Mouse (Mus musculus): Measurements from ENCODE around the gene Tnip1.
"Not testable (repeated sequence)": the region's sequence is repeated elsewhere in the genome, so short reads cannot be mapped to it uniquely, and the experiment has no call there.

The Tnip1 gene

DNA sequence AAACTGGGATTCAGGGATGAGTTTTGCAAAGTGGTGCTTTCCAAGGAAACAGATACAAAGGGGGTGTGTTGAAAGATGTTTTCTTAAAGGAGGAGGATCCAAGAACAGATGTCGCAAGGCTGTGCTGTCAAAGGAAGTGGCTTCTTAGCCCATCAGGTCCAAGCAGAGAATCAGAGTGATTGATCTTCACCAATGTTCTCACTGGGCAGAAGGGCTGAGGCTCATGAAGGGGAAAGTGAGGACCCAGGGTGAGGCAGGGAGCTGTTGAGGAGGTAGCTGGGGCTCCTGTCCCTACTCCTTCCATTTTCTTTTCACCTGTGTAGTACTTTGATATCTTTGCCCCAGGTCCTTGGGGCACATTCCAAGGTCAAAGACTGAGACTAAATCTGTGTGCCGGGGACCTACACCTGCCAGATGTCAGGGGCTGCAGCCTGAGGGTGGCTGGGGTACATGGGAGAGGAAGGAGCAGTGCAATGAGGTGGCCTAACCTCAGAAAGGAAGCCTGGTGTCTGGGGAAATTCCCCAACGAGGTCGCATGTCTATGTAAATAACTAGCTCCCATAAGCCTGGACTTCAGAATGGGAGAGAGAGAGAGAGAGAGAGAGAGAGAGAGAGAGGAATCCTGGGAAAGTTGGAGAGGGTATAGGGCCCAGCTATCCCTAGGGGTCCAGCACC is 9.5 kb upstream of the Tnip1 start:
- no peak for DNase-seq (ENCODE audit: low spot score)

DNA sequence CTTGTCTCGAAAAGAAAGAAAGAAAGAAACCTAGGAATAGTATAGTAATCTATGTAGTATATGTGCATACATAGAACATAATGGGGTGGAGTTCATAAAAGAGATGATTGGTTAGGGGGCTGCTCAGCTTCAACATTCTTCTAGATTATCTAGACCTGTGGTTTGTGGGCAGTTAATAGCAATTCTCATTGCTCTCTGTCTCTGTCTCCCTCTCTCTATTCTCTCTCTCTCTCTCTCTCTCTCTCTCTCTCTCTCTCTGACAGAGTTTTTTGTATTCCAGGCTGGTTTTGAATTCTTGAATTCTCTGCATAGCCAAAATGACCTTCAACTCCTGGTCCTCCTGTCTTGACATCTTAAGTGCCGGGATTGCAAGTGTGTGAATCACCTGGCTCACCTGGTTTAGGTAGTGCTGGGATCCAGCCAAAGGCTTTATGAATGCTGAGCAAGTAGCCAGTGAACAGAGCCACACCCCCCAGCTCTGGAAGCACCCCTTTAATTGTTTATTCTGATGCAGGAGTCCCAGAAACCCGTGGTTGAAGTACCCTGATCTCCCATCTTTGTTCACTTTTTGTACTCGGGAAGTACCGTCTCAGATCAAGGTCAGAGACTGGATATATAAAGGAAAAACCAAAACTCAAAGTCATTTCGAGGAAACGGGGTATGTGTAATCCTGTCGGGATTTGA is 8.8 kb upstream of the Tnip1 start:
- no peak for DNase-seq (ENCODE audit: low spot score)

DNA sequence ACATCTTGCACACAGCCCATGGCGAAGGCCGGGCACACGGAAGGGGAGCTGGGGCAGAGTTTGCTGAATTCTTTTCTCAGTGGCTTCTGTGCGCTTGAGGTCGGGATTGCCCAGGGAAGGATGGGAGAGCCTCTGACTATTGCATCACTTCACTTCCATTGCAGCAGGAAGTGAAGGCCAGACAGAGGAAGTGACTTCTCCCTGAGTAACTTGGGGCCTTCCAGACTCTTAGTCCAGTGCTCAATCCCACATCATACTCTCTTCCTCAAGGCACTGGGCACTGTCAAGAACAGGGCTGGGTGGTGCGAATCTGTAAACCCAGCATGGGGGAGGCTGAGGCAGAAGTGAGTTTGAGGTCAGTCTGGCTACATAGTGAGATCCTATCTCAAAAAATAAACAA is 2.5 kb upstream of the Tnip1 start:
- DNase-seq (ENCODE audit: low spot score): no peak

DNA sequence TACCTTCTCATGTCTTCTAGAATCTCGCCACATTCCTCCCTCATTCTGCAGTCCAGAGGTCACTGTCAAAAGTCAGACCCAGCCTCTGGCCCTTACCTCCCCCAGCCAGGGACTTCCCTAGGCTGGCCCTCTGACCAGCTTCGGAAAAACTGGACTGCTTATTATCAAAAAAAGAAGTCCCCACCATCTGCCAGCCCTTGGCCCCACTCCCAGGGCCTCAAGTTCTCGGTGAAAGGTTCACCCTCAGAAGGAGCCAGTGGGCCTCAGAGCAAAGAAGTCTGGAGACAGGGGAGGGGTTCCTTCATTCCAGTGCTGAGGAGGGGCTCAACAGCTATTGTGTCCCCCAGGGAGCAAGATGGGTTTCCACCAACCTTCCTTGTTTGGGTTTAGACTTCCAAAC is 796 bp downstream of the Tnip1 start:
- no peak for DNase-seq (ENCODE audit: low spot score)

DNA sequence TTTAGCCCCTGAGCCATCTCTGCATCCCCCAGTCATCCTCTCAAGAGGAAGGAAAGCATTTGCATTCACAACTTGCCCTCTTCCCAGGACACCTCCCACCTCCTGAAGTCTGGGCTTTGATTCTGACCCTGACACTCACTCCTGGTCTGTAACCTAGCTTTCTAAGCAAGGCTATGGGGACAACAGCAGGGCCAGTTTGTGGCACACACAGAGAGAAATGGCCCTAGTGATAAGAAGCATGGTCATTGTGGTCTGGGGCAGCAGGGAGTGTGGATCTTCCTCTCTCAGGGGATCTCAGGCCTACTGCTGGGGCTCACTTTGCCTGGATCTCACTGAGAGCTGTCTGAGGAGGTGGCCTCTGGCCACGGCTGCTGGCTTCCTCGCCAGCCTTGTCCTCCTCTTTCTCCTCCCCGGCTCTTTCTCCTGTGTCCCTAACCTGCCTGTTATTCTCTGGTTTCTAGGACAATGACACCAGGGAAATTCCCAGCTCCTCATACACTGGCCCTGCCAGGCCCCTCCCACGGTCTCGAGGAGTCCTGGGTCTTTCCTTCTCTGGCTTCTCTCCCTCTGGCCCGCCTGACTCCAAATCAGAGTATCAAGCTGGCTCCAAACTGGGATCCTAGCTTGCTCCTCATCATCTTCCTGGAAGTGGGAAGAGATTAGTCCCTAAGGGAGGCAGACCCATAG is 1.4 kb downstream of the Tnip1 start:
- no peak for DNase-seq (ENCODE audit: low spot score)

DNA sequence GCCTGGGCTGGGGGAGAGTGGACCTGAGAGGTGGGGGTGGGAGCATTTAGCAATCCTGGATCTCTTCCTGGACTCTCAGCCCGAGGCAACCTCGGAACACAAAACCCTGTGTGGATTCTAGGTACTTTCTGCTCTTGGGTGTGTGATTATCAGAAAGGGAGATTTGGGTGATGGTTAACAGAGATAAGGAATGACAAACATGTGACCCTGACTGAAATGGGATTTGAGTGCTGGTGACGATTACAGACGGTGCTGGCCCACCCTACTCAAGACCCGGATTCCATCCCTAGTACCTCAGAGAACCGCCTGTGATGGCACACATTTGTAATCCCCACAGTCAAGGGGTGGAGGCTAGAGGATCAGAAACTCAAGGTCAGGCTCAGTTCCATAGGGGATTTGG is 2.5 kb downstream of the Tnip1 start:
- no peak for DNase-seq (ENCODE audit: low spot score)

GRCm38 (mm10) chr11:54958571-54959073 is 4.1 kb downstream of the Tnip1 start:
- no peak for DNase-seq (ENCODE audit: low spot score)

DNA sequence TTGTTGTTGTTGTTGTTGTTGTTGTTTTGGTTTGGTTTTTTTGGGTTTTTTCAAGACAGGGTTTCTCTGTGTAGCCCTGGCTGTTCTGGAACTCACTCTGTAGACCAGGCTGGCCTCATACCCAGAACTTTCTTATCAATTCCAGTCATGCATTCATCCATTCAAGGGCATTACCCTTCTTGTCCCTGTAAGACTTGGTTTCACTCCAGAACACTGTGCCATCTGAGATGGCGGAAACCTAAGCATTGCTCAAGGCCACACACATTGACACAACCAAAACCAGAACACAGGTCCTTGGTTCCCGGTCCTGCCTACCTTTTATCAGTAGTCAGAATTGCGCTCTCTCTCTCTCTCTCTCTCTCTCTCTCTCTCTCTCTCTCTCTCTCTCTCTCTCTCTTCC is 5.0 kb downstream of the Tnip1 start:
- not testable (repeated sequence) for DNase-seq (ENCODE audit: low spot score)

GRCm38 (mm10) chr11:54956912-54957311 is 5.8 kb downstream of the Tnip1 start:
- DNase-seq (ENCODE audit: low spot score): no peak

GRCm38 (mm10) chr11:54955735-54956480 is 6.8 kb downstream of the Tnip1 start:
- peak; percentile 96 for DNase-seq (ENCODE audit: low spot score)

DNA sequence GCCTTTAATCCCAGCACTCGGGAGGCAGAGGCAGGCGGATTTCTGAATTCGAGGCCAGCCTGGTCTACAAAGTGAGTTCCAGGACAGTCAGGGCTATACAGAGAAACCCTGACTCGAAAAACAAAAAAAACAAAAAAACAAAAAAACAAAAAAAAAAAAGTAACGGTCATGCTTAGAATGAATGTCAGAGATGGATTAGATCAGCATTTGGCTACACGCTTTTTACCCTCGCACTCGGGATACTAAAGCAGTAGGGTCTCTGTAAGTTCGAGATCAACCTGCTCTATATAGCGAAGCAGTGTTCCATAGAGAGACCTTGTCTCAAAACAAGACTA is 7.3 kb downstream of the Tnip1 start:
- not testable (repeated sequence) for DNase-seq (ENCODE audit: low spot score)

GRCm38 (mm10) chr11:54954716-54955115 is 8.0 kb downstream of the Tnip1 start:
- no peak for DNase-seq (ENCODE audit: low spot score)

- peak; percentile 68 for DNase-seq (ENCODE audit: low spot score)
Measured at GRCm38 (mm10) chr11:54953993-54954446, 8.7 kb downstream of the Tnip1 start.

- DNase-seq (ENCODE audit: low spot score): no peak
Measured at GRCm38 (mm10) chr11:54952651-54953050, 10.1 kb downstream of the Tnip1 start.

DNA sequence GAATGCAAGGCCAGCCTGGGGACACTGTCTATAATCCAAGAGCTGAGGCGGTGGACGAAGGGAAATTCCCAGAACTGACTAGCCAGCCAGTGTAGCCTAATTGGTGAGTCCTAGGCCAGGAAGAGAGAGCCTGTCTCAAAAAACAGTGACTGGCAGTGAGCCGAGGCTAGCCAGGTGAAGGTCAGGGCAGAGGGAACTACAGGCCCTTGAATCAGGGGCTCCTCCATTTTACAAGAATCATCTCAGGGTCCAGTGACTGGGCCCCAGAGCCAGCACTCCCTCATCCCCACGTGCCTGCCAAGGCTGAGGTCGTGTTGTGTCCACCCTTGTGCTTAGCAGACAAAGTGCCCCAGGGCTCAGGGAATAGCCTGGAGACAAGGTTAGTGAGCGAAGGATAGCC is 12.0 kb downstream of the Tnip1 start:
- DNase-seq (ENCODE audit: low spot score): no peak

- DNase-seq (ENCODE audit: low spot score): no peak
Measured at GRCm38 (mm10) chr11:54949717-54950116, 13.0 kb downstream of the Tnip1 start.

DNA sequence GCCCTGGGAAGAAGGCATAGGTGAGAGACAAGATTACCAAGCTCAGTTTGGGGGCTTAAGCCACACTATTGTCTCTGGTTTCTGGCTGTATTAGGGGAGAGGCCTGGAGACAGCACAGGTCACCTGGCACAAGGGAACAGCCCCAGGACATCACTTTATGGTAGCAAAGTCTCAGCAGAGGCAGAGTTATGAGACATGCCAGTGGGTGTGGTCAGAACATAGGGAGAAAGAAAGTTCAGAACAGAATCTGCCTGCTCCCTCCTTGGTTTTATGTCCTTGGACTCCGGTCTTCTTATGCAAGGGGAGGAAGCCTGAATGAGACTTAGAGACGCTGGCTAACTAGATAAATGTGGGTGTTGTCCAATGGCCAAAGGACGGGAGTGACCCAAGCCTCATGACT is 18.0 kb downstream of the Tnip1 start:
- no peak for DNase-seq (ENCODE audit: low spot score)

DNA sequence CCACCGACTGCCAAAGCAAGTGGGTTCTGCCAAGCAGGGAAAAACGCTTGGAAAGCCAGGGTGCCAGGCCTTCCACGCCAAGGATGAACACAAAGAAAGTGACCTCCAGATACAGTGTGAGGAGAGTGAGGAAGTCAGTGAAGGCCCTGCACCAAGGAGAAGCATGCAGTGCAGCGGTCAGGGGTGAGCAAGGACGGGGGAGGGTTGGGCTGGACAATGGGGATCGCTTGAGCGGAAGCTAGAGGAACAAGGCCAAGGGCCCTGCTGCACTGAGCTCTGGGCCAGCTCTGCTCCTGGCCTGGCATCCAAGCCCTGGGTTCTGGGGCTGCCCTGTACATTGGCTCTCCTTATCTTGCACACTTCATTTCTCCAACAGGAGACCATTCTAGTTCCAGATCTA is 22.7 kb downstream of the Tnip1 start:
- DNase-seq (ENCODE audit: low spot score): no peak

GRCm38 (mm10) chr11:54939501-54939900 is 23.2 kb downstream of the Tnip1 start:
- DNase-seq (ENCODE audit: low spot score): no peak

GRCm38 (mm10) chr11:54936771-54937140 is 26.0 kb downstream of the Tnip1 start:
- DNase-seq (ENCODE audit: low spot score): no peak

- no peak for DNase-seq (ENCODE audit: low spot score)
Measured at GRCm38 (mm10) chr11:54936035-54936770, 26.5 kb downstream of the Tnip1 start.

- no peak for DNase-seq (ENCODE audit: low spot score)
Measured at GRCm38 (mm10) chr11:54934198-54934597, 28.5 kb downstream of the Tnip1 start.

Measured in embryo, embryonic 10.5 days (tissue).